Mouse (Mus musculus): ENCODE results near the gene 1700006A11Rik.
"Not testable (repeated sequence)": the region's sequence is repeated elsewhere in the genome, so short reads cannot be mapped to it uniquely, and the experiment has no call there.

The 1700006A11Rik gene

DNA sequence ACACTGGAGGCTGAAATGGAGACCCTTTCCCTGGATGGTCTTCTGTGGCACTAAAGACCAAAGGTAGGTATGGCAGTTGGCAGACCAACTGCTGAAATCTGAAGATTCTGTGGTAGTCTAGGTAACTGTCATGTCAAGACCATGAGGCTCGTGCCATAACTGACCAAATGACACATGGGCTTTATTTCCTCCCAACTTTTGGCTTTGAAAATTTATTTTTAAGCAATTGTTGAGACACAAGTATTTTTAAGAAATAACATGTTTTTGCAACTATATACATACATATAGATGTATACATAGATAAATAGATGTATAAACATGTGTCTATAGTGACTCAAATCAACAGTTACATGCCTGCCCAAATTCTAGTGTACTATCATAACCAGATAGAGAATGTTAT is at the start of gene 1700006A11Rik:
Gene 1700006A11Rik (minus strand): TSS at position 101 of the 400 bp plus-strand sequence.
- DNase-seq (ENCODE audit: inconsistent ontology term), result no peak

DNA sequence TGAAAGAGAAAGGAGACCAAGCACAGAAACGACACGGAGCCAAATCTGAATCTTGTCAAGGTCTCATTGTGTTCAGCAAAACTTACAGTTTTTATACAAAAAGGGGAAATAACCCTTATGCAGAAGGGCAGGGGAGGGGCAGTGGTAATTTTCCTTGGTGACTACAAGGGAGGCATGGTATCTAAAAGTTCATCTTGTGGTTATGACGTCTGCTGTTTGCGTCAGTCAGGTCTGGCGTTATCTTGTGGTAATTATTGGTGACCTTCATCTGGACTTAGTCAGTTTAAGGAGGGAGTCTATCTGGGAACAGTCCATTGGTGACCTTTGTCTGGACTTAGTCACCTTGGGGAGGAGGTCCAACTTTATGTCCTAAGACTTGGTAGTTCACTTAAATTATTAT is 48.5 kb upstream of the 1700006A11Rik start:
- DNase-seq (ENCODE audit: inconsistent ontology term), result not testable (repeated sequence)

DNA sequence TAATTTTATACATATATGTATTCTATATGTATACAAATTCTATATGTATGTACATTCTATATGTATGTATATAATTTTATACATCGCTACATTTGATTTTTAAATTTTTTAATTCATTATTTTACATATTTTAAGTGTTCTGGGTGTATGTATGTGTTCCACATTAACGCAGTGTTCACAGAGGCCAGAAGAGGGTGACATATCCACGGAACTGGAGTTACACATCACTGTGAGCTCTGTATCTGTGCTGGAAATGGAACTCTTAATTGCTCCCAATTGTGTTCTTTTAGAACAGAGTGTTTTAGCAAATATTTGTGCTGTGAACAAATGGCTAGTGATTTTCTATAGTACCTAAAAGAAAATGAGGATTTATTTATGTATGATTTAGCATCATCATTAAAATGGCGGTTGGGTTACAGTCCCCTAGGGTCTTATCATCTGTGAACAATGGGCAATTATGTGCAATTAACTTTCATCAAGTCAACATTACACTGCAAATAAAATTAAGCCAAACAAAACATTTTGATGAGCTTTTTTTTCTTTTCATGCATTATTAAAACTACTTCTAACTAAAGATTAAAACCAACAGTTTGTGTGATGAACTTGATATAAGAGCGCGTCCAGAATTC is 40.4 kb upstream of the 1700006A11Rik start:
- DNase-seq (ENCODE audit: inconsistent ontology term), result no peak

DNA sequence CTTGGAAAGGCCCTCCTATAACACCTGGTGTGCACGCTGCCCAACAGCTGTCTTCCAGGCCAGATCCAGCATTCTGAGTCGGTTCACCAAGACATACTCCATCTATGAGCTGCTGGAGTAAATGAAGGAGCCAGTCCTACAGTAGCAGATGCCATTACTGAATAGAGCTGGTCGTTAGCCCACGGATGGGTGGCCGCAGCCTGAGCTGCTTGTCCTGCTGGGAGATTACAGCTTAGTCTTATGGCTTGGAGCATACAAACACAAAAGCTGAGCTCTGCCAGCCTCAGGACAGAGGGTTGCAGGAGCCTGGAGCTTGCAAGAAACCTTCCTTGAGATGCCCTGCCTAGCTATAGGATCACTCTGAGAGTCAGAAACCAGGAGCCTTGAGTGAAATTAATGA is 33.6 kb downstream of the 1700006A11Rik start:
- no peak for DNase-seq (ENCODE audit: inconsistent ontology term)

GRCm38 (mm10) chr3:124390101-124390500 is 35.7 kb downstream of the 1700006A11Rik start:
- no peak for DNase-seq (ENCODE audit: inconsistent ontology term)

GRCm38 (mm10) chr3:124389650-124390049 is 36.2 kb downstream of the 1700006A11Rik start:
- DNase-seq (ENCODE audit: inconsistent ontology term), result no peak

- DNase-seq (ENCODE audit: inconsistent ontology term), result not testable (repeated sequence)
Observed at GRCm38 (mm10) chr3:124385377-124385776, 40.5 kb downstream of the 1700006A11Rik start.

DNA sequence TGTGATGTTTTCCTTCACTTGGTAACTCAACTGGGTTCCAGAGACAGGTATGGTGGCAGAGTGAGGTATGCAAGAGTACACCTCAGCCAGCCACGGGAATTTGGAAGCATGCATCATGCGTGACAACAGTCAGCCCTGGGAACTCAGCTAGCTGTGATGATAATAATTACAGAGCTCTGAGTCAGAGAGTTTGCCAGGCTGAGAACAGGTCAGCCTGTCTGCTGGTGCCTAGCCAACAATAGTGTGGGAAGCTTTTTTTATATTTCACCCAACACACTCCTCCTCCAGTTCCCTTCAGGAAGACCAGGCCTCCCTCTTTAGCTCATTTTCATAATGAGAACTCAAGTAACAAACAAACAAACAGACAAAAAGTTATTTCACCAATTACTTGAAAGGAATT is 53.8 kb downstream of the 1700006A11Rik start:
- peak; percentile 53 for DNase-seq (ENCODE audit: inconsistent ontology term)

DNA sequence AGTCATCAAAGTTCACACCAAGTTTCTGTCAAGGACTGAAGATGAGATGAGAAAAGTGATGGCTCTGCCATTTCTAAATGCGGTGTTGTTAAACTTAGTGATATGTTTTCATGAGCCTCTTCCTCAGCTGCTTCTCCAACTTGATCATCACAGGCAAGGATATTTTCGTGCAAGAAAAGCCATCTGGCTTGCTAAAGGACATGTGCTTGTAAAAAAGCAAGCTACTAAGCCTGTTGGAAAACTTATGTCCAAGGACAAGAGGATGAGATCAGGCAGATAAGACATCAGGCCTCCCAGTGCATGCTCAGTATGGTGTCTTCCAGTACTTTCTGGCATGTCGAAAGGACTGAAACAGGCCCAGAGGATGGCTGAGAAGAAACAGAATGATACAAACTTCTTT is 68.3 kb downstream of the 1700006A11Rik start:
- no peak for DNase-seq (ENCODE audit: inconsistent ontology term)

Measured in Muller cell, postnatal 12 days (primary cell).